Mouse (Mus musculus) forebrain, embryonic 16.5 days (tissue): ENCODE measurements around the gene Mtap. TPM values are rescaled to one million over a fixed set of nuclear protein-coding genes. Genes with fewer than 3 reads are reported as not detected.
A peak's percentile ranks its signal among the peaks of the same experiment; 100 is the strongest.

ENCODE experiments used
- ATAC-seq: fragments of 200-750 bp; cut with Nextera tagmentation; 2 replicates; pipeline ENCODE4 v1.8.0; 2017; ENCODE audit warnings: mild to moderate bottlenecking, moderate library complexity
- H3K27ac ChIP-seq: fragments of 300-500 bp; sonication (generic); 2 replicates; pipeline ENCODE4 v1.5.1; 2014; ENCODE audit warnings: low read length, control low read depth
- H3K27me3 ChIP-seq: fragments of 300-500 bp; sonication (generic); replicated peaks from 2 replicates; pipeline ENCODE4 v1.6.1; 2014; ENCODE audit warnings: low read length; ENCODE audit not compliant: control insufficient read depth, insufficient read depth
- H3K36me3 ChIP-seq: fragments of 300-500 bp; sonication (generic); 2 replicates; pipeline ENCODE4 v1.6.1; 2014; ENCODE audit not compliant: control insufficient read depth, insufficient read depth
- H3K4me1 ChIP-seq: fragments of 300-500 bp; sonication (generic); replicated peaks from 2 replicates; pipeline ENCODE4 v1.6.1; 2014; ENCODE audit warnings: low read length; ENCODE audit not compliant: control insufficient read depth, insufficient read depth
- H3K4me2 ChIP-seq: fragments of 300-500 bp; sonication (generic); 2 replicates; pipeline ENCODE4 v1.6.1; 2014; ENCODE audit warnings: mild to moderate bottlenecking, low read length, control low read depth
- H3K4me3 ChIP-seq: fragments of 300-500 bp; sonication (generic); replicated peaks from 2 replicates; pipeline ENCODE4 v1.5.1; 2014; ENCODE audit warnings: mild to moderate bottlenecking, low read length, control low read depth
- H3K9ac ChIP-seq: fragments of 300-500 bp; sonication (generic); replicated peaks from 2 replicates; pipeline ENCODE4 v1.6.1; 2014; ENCODE audit warnings: low read depth, low read length, control low read depth
- H3K9me3 ChIP-seq: fragments of 300-500 bp; sonication (generic); 2 replicates; pipeline ENCODE4 v1.6.1; 2016; ENCODE audit warnings: low read length; ENCODE audit not compliant: control insufficient read depth
- WGBS: fragments of 180-500 bp; shearing (Covaris S2); extraction: QIAGEN DNeasy Blood & Tissue Kit; methylation state at CpG from one replicate; pipeline ENCODE4 v1.1.7; 2014; 5-methylcytosine and 5-hydroxymethylcytosine counted together
- polyA plus RNA-seq: library from polyadenylated mRNA; unstranded; fragments of >200 nt; fragmentation: Nextera tagmentation; extraction: Ambion mirVana; gene quantifications from 2 replicates; pipeline ENCODE4 v1.2.1, GENCODE M21; 2015

The Mtap gene
- polyA plus RNA-seq, 1 experiment from 2014 or later: 24.8 TPM

DNA sequence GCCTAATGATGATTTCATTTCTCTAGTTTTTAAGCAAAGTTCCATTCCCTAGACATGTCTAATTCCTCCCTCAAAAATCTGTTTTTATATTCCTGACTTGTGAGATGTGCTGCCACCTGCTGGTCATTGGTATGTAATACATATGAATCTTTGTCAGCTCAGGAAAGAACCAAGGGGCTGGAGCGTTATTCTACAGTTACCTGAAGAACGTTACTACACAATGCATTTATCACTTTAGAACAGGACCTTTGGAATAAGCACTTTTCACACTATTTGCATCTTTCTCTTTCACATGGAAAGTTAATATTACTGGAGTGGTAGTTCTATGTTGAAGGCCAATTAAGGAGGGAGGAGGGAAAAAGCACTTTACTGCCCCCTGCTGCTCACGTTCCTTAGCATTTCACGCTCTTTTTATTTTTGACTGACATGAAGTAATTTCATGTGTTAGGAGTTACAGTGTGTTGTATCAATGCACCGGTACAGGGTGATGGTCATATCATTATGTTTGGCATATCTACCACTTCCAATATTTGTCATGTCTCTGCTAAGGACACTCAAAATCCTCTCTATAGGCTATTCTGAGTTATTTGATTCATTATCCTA lies 7.5 kb upstream of the Mtap start:
- Histone ChIP-seq H3K4me3 (no peak overlapping the region), H3K4me1 (no peaks in the 10 kb centered on the region), H3K9ac (no peak overlapping the region), H3K9me3 (no peaks in the 10 kb centered on the region), H3K27me3 (no peaks in the 10 kb centered on the region), H3K4me2 (peak overlapping the region; percentile 8), H3K36me3 (no peaks in the 10 kb centered on the region), H3K27ac (no peak overlapping the region)
- peak; percentile 76 for ATAC-seq
- WGBS: 3% methylated on average over 5 of the region's 5 CpGs

DNA sequence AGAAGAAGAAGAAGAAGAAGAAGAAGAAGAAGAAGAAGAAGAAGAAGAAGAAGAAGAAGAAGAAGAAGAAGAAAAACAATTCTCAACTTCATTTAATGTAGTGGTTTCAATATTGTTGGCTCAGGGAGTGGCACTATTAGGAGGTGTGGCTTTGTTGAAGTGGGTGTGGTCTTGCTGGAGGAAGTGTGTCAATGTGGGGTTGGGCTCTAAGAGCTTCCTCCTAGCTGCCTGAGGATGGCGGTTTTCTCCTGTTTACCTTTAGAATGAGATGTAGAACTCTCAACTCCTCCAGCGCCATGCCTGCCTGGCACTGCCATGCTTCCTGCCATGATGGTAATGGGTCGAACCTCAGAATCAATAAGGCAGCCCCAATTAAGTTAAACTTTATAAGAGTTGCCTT lies 5.1 kb upstream of the Mtap start:
- H3K4me2 ChIP-seq: no peak overlapping the region
- H3K4me3 ChIP-seq: no peak overlapping the region
- no peak overlapping the region for H3K27ac ChIP-seq
- no peaks in the 10 kb centered on the region for H3K9me3 ChIP-seq
- H3K36me3 ChIP-seq: no peaks in the 10 kb centered on the region
- H3K4me1 ChIP-seq: peaks cover 4% of the 10 kb centered on the region; the same call in 1 of the 2 replicates
- WGBS: 77% methylated on average over 3 of the region's 3 CpGs
- H3K27me3 ChIP-seq: no peaks in the 10 kb centered on the region
- H3K9ac ChIP-seq: no peak overlapping the region
- ATAC-seq: no peak

DNA sequence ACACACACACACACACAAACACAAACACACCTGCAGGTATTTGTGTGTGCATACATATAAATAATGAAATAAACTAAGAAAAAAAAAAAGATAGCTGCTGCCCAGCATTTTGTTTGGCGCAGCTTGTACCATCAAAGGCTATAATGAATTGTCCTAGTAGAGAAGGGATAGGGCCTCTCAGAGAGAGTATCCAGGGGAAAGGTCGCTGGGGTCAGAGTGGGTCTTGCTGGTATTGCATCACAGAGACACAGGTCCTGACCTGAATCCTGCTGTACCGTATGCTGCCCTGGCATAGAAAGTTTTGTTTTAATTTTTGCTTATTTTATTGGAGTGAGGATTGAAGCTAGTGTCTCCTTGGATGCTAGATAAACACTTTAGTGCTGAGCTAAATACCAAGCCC lies 566 bp upstream of the Mtap start:
- Histone ChIP-seq H3K27ac (no peak overlapping the region), H3K4me3 (no peak overlapping the region), H3K4me1 (peaks cover 19% of the 10 kb centered on the region), H3K9me3 (no peaks in the 10 kb centered on the region), H3K9ac (no peak overlapping the region), H3K27me3 (no peaks in the 10 kb centered on the region), H3K4me2 (peak overlapping the region; percentile 81; the same call in 1 of the 2 replicates), H3K36me3 (no peaks in the 10 kb centered on the region)
- no peak for ATAC-seq
- WGBS: 47% methylated on average over 3 of the region's 3 CpGs

DNA sequence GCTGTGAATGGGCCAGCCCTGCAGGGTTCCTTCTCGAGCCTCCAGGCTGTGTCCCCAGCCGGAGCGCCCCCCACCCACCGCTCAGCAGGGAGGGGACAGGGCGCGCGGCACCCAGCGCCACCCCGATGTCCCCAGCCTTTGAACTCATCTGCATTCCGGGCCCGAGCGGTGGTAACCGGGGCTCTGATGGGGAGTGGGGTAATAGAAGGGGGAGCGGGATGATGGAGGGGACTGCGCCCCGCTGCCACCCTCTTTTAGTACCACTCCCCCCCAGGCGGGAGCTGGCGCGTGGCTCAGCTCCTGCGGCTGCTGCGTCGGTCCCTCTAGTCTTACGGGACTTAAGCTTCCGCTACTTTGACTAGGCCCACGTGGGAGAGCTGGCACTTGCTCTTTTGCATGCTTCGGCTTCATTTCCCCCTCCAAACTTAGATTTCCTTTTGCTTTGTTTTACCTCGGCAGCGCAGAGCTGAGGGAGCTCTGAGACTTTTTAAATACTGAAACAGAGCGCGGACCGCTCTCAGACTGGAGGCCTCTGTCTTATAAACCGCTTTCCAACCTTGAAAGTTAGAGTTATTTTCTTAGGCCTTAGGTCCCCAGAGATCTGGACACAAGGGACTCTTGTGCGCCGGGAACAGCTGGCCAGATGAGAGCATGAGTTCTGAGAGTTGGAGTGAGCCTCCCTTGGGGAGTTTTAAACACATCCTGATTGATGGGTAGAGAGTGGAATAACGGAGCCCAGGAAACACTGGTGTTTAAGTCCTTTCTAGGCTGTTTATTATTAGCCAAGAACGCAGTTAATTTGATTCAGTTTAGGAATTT lies 829 bp downstream of the Mtap start:
- ATAC-seq: peak; percentile 85
- WGBS: under 1% methylated on average over 35 of the region's 36 CpGs
- peak overlapping the region; percentile 76 for H3K27ac ChIP-seq

DNA sequence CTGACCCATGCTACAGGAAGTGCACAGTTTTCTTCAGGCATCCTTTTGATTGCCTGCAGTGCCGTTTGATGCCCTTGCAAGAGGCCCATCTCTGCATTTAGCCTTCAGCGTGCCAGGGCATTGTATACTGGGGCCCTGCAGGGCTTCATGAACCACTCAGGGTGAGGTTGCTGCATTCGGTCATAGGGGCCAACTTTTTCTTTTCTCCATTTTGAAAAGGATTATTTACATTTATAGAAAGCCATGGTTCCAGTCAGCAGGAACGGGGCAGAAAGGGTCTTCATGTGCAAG lies 1.4 kb downstream of the Mtap start:
- no peaks in the 10 kb centered on the region for H3K36me3 ChIP-seq
- no peaks in the 10 kb centered on the region for H3K9me3 ChIP-seq
- H3K27ac ChIP-seq: no peak overlapping the region
- 6% methylated on average over 4 of the region's 4 CpGs for WGBS
- H3K27me3 ChIP-seq: no peaks in the 10 kb centered on the region
- no peak for ATAC-seq
- H3K4me2 ChIP-seq: peak overlapping the region; percentile 81
- peaks cover 19% of the 10 kb centered on the region for H3K4me1 ChIP-seq
- peak overlapping the region; percentile 86; the same call in 1 of the 2 replicates for H3K9ac ChIP-seq
- peak overlapping the region; percentile 97 for H3K4me3 ChIP-seq

More for the DNA sequence above, 829 bp downstream of the Mtap start:
- H3K4me3 ChIP-seq: peak overlapping the region; percentile 97
- H3K36me3 ChIP-seq: no peaks in the 10 kb centered on the region
- H3K9me3 ChIP-seq: no peaks in the 10 kb centered on the region
- H3K9ac ChIP-seq: peak overlapping the region; percentile 86
- peaks cover 19% of the 10 kb centered on the region for H3K4me1 ChIP-seq
- no peaks in the 10 kb centered on the region for H3K27me3 ChIP-seq
- H3K4me2 ChIP-seq: peak overlapping the region; percentile 81

DNA sequence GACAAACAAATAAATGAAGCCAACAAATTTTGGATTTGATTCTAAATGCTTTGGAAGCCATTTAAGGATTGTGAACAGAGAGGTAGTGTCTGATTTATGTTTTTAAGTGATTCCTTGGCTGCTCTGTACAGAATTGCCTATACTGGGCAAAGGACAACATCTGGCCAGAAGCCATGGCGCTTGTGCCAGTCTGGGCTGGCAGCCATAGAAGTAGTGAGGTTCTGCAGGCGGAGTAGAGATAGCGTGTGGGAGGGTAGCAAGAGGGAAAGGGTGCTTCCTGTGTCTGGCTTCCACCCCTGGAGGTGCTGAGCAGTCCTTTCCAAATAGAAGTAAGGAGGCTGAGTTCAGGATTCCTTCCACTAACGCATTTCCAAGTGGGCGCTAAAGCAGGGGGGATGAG lies 3.9 kb downstream of the Mtap start:
- H3K4me2 ChIP-seq: no peak overlapping the region
- no peak overlapping the region for H3K27ac ChIP-seq
- no peaks in the 10 kb centered on the region for H3K27me3 ChIP-seq
- 49% methylated on average over 5 of the region's 5 CpGs for WGBS
- ATAC-seq: no peak
- no peaks in the 10 kb centered on the region for H3K9me3 ChIP-seq
- peaks cover 19% of the 10 kb centered on the region for H3K4me1 ChIP-seq
- no peaks in the 10 kb centered on the region for H3K36me3 ChIP-seq
- no peak overlapping the region for H3K9ac ChIP-seq
- H3K4me3 ChIP-seq: no peak overlapping the region

DNA sequence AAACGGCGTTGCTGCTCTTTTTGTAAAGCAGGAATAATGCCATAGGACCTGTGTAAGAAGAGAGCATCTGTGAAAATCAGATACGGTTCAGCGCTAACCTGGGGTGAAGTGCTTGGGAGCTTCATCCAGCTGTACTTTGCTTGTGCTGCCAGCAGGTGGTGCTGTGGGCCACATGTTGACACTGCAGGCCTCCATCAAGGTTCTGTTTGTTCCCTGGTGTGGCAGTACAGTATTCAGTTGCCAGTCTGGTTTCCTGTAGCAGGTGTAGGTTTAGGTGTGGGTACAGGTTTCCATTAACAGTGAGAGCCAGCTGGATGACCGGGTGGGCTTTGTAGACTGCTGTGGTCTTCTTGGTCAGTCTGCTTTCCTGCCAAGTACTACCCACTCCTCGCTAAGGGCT lies 8.5 kb downstream of the Mtap start:
- H3K27me3 ChIP-seq: no peaks in the 10 kb centered on the region
- H3K4me1 ChIP-seq: 0 out of 2 replicates have a peak, but pooled peaks cover 3% of the 10 kb centered on the region
- no peaks in the 10 kb centered on the region for H3K9me3 ChIP-seq
- H3K36me3 ChIP-seq: peaks cover 4% of the 10 kb centered on the region; the same call in 1 of the 2 replicates
- H3K4me2 ChIP-seq: no peak overlapping the region
- H3K9ac ChIP-seq: no peak overlapping the region
- peak; percentile 76 for ATAC-seq
- H3K4me3 ChIP-seq: no peak overlapping the region
- H3K27ac ChIP-seq: no peak overlapping the region
- WGBS: 46% methylated on average over 6 of the region's 6 CpGs

DNA sequence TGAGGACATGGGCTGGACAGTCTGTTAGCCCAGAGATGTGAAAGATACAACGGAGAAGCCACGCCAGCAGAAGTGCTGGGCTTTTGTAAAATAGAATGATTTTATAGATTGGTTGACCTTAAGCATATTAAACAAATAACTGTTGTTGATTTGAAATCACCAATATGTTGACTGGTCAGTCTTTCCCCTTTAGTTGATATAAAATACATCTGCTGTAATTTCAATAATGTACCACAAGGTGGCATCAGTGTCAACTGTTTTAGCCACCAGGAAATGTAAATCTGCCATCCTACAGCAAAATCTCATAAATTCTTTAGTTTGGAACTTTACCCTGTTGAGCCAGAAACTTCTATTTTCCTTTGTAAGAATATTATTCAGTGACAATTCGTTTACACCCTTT lies 9.4 kb downstream of the Mtap start:
- ATAC-seq: no peak
- H3K27ac ChIP-seq: no peak overlapping the region
- H3K27me3 ChIP-seq: no peaks in the 10 kb centered on the region
- H3K9ac ChIP-seq: no peak overlapping the region
- peaks cover 4% of the 10 kb centered on the region; the same call in 1 of the 2 replicates for H3K36me3 ChIP-seq
- H3K4me2 ChIP-seq: no peak overlapping the region
- WGBS: 48% methylated on average over 3 of the region's 3 CpGs
- H3K4me1 ChIP-seq: no peaks in the 10 kb centered on the region
- no peaks in the 10 kb centered on the region for H3K9me3 ChIP-seq
- H3K4me3 ChIP-seq: no peak overlapping the region

DNA sequence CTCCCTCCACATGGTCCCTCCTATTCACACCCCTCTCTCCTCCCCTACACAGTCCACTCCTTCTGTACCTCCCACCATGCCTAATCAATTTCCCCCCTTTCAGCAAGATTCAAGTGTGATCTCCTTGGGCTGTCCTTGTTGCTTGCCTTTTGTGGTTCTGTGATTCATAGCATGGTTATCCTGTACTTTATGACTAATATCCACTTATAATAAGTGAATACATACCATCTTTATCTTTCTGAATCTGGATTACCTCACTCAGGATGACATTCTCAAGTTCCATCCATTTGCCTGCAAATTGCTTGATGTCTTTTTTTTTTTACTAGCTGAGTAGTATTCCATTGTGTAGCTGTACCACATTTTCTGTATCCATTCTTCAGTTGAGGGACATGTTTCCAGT lies 12.3 kb downstream of the Mtap start:
- Histone ChIP-seq H3K9me3 (no peaks in the 10 kb centered on the region), H3K9ac (no peak overlapping the region), H3K27me3 (no peaks in the 10 kb centered on the region), H3K4me1 (no peaks in the 10 kb centered on the region), H3K4me3 (no peak overlapping the region), H3K36me3 (peaks cover 6% of the 10 kb centered on the region), H3K27ac (no peak overlapping the region), H3K4me2 (no peak overlapping the region)
- ATAC-seq: no peak
